Mouse (Mus musculus): ENCODE measurements around the gene Zfp609.

Zfp609 gene

GRCm38 (mm10) chr9:65827344-65828015, at the start of gene Zfp609:
Gene Zfp609, minus strand, starts transcription at chr9:65827564.
- peak; percentile 35; the same call in 1 of the 2 replicates for TF ChIP-seq GATA4 (IDR thresholded peaks at IDR 0.05; ENCODE audit: insufficient replicate concordance, low read length)

GRCm38 (mm10) chr9:65859656-65860055, 32.3 kb upstream of the Zfp609 start:
- TF ChIP-seq GATA4 (IDR thresholded peaks at IDR 0.05; ENCODE audit: insufficient replicate concordance, low read length): no peak

DNA sequence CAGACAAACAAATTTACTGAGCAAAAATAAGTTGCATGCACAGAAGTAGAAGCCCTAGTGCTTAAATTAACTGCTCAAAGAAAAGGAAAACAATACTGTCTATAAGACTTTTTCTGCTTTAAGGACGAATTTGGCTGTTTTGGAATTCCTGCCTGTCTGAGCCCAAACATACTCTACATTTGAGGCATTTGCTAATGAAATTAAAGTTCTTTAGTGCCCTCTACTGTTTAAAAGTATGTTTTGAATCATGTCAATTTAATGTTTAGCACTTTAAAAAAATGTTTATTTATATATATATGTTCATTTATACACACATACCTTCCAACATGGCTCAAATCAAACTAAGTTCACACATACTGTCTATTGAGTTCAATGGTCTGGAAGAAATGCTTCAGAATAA, 22.8 kb upstream of the Zfp609 start:
- TF ChIP-seq GATA4 (IDR thresholded peaks at IDR 0.05; ENCODE audit: insufficient replicate concordance, low read length): no peak

- TF ChIP-seq GATA4 (IDR thresholded peaks at IDR 0.05; ENCODE audit: insufficient replicate concordance, low read length): no peak
These were observed 20.8 kb upstream of the Zfp609 start for GRCm38 (mm10) chr9:65848154-65848553.

- TF ChIP-seq GATA4 (IDR thresholded peaks at IDR 0.05; ENCODE audit: insufficient replicate concordance, low read length): no peak
These were observed 17.2 kb upstream of the Zfp609 start for GRCm38 (mm10) chr9:65844421-65845165.

GRCm38 (mm10) chr9:65839841-65840240, 12.5 kb upstream of the Zfp609 start:
- no peak for TF ChIP-seq GATA4 (IDR thresholded peaks at IDR 0.05; ENCODE audit: insufficient replicate concordance, low read length)

- no peak for TF ChIP-seq GATA4 (IDR thresholded peaks at IDR 0.05; ENCODE audit: insufficient replicate concordance, low read length)
These were observed 9.6 kb upstream of the Zfp609 start for GRCm38 (mm10) chr9:65836916-65837315.

- TF ChIP-seq GATA4 (IDR thresholded peaks at IDR 0.05; ENCODE audit: insufficient replicate concordance, low read length): no peak
These were observed 7.4 kb upstream of the Zfp609 start for GRCm38 (mm10) chr9:65834628-65835354.

DNA sequence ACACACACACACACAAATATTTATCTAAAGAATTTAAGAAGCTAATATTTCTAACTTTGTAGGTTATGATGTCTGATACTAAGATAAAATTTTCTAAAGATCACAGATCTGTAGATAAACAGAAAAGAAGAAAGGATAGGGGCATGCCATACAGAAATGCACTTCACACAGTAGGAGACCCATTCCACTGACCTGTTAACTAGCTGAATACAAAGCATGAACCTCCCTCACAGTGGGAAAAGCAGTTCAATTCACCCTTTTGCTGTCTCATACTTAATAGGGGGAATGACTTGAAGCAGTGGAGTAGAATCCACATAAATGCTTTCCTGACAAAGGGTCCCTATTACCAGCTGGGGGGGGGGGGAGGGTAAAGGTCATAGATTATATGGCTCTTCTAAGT, 6.3 kb upstream of the Zfp609 start:
- no peak for TF ChIP-seq GATA4 (IDR thresholded peaks at IDR 0.05; ENCODE audit: insufficient replicate concordance, low read length)

DNA sequence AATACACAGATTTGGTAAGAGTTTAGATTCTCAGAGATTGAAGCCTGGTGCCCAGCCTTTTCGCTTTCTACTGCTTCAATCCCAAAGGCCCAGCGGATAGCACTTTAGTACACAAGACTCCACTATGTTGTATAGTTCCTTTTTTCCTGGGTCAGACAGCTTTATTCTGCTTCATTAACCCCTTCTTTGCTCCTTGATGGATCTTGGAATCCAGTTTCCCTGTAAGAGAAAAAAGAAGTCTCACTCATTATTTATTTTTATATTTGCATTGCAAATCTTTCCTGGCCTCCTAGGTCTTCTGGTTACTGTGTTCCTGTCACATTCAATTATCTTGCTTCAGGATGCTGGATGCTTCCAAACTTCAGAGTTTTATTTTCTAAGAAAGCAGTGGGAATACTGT, 5.9 kb upstream of the Zfp609 start:
- TF ChIP-seq GATA4 (IDR thresholded peaks at IDR 0.05; ENCODE audit: insufficient replicate concordance, low read length): no peak

GRCm38 (mm10) chr9:65832041-65832440, 4.7 kb upstream of the Zfp609 start:
- no peak for TF ChIP-seq GATA4 (IDR thresholded peaks at IDR 0.05; ENCODE audit: insufficient replicate concordance, low read length)

DNA sequence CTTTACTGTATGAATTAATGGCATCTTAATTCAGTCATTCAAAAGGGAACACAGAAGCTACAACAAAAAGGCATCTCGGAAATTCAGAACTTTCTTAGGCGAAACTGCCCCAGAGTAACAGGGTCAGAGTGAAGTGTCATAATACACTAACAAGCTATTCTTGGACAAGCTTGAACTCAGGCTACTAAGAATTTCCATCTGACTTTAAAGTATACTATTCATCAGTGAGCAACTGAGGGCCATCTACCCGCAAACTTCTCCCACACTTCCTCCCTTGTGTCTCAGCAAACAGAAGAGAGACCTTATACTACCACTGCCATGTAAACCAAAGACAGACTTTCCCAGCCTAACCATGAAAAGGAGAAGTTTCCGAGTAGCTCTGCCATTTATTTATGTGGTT, 3.8 kb upstream of the Zfp609 start:
- TF ChIP-seq GATA4 (IDR thresholded peaks at IDR 0.05; ENCODE audit: insufficient replicate concordance, low read length): no peak

- TF ChIP-seq GATA4 (IDR thresholded peaks at IDR 0.05; ENCODE audit: insufficient replicate concordance, low read length): no peak
These were observed 2.9 kb upstream of the Zfp609 start for GRCm38 (mm10) chr9:65830255-65830654.

DNA sequence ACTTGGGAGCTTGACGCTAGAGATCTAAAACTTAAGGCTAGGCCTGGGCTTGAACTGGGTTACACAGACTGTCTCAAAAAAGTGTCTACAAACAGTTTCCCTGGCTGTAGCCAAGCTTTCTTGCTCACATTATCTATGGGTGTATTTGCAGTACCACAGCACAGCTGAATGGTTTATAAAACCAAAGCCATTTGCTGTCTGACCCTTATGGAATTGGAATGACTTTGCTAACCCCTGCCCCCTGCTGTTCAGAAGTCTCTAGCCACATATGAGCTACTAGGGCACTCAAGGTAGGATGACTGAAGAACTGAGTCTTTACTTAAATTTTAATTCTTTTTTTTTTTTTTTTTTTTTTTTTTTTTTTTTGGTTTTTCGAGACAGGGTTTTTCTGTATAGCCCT, 2.0 kb upstream of the Zfp609 start:
- TF ChIP-seq GATA4 (IDR thresholded peaks at IDR 0.05; ENCODE audit: insufficient replicate concordance, low read length): no peak

GRCm38 (mm10) chr9:65828511-65828910, 1.1 kb upstream of the Zfp609 start:
- no peak for TF ChIP-seq GATA4 (IDR thresholded peaks at IDR 0.05; ENCODE audit: insufficient replicate concordance, low read length)

DNA sequence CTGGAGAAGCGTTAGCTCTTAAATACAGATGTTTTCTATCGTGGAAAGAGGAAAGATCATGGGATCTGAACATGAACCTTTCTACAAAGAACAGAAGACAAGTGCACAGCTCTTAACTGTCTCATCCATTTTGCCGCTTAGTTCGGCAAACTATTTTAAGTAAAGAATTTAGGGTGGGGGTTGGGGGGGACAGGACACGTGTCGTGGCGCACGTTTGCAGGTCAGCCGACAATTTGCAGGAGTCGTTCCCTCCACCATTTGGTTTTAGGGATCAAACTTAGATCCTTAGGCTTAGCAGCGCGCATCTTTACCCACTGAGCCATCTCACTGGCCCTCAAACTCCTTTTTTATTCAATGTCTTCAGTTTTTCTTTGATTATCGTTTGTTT, 646 bp upstream of the Zfp609 start:
- TF ChIP-seq GATA4 (IDR thresholded peaks at IDR 0.05; ENCODE audit: insufficient replicate concordance, low read length): no peak

Measured in liver, adult (tissue).